Mouse (Mus musculus): ENCODE results near the gene Mecp2. TPM values are rescaled to one million over a fixed set of nuclear protein-coding genes. Genes with fewer than 3 reads are reported as not detected.

Mecp2 gene
- total RNA-seq, 2 experiments from 2014 or later: 25.6 to 30.4 TPM

DNA sequence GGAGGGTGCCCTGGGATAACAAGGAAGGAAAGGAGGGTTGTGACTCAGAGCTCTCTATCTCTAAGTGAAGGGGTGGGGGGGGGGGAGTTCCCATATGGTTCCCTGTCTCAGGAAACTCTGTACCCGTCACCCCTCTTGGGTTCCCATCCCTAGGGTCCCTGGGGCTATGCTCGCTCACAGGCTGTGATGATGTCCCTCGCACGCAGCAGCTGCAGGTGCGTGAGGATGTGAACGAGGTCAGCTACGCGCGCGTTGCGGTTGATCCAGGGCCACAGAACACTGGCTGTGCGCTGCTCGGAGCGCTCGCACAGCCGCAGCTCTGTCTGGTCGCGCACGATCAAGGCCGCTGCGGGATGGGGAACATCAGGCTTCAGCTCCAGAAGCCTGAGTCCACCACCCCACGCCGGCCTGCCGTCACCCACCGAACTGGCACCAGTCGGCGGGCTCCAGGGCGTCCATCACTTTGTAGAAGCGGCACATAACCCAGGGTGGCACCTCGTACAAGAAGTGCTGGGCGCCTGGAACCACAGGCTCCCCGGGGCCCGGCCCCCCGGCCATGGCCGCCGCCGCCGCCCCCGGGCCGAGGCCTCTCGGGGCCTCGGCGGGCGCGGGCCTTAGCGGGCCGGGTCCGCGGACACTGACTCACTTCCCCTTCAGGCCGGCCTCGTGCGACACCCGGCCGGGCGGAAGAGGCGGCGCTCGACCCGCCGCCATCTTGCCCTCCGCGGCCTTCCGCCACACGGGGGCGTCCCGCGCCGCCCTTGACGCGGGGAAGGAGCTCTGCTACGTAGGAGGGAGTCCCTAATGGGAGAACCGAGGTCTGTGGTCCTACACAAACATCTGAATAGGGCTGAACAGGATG lies 111.7 kb downstream of the Mecp2 start, which contains the start of gene Irak1:
Gene Irak1 (minus strand): TSS at position 731 of the 862 bp plus-strand sequence.
- intact Hi-C loops (cut with DNase I; ENCODE audit: low total_unique reads): loop anchor here (10.0 kb wide), 1 partner anchor 71 kb away; no protein-coding TSS in a partner anchor
- DNase-seq: peak; percentile 83

DNA sequence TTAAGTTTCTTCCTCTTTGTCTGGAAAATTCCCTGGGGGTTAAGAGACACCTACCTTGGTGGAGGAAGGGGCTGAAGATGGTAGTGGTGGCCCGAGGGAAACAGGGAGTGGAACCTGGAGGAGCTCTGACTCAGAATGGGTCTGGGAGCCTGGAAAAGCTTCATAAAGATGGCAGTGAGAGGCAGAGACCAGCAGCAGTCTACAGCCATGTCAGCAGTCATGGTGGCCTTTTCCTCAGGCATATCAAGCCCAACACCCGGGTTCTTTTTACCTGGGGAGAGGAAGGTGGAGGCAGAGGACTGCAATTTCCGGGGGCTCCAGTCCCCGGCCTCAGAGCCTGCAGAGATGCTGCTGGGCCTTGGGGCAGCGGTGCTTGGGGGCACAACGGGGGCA lies 112.4 kb downstream of the Mecp2 start:
- no peak for DNase-seq
- intact Hi-C loops (cut with DNase I; ENCODE audit: low total_unique reads): loop anchor here (10.0 kb wide), 1 partner anchor 72 kb away; no protein-coding TSS in a partner anchor

DNA sequence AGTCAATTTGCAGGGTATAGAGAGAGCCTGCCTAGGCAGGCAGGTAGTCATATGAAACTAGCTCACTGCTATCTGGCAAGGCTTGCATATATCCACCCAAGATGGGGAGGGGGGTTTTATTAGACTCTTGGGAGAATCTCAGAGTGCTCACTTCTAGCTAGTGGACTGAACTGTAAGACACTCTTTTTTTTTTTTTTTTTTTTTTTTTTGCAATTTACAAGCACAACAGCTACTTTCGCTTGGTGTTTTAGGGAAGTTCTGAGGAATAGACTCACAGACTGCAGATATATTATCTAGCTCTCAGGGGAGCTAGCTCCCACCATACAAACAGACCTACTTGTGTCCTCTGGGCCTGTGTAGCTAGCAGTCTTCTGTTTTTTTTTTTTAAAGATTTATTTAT lies 120.6 kb downstream of the Mecp2 start:
- intact Hi-C loops (cut with DNase I; ENCODE audit: low total_unique reads): no loop called here
- no peak for DNase-seq

DNA sequence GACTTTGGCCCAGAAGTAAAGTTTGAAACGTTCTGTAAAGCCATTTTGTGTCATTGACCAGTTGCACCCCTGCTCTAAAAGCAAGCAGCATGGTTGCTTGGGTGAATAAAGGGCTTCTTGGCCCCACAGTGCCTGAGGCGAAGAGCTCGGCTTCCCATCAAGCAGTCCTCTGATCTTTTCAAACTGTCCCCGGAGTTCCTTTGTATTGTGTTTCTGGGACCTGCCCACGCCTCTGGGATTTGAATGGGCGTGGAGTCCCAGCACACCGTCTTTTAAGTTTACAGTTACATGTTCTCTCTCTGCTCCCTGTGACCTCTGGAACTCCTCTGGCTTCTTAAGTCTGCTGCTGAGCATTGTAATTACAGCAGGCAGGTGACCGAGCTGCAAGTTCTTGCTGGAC lies 127.1 kb downstream of the Mecp2 start:
- DNase-seq: no peak

DNA sequence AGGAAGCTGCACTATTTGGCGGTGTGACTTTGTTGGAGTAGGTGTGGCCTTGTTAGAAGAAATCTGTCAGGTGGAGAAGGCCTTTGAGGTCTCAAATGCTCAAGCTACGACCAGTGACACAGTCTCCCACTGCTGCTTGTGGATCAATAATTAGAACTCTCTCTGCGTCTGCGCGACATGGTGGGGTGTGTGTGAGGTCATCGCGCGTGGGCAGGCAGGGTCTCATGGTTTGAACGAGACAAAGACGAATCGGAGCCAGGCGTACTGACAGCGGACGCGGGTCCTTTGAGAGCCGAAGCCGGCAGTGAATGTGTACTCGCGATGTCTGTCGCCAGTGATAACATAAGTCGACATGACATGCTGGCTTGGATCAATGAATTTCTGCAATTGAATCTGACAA lies 128.8 kb downstream of the Mecp2 start:
- intact Hi-C loops (cut with DNase I; ENCODE audit: low total_unique reads): no loop called here
- DNase-seq: no peak

More for the DNA sequence above, 127.1 kb downstream of the Mecp2 start:
- intact Hi-C loops (cut with DNase I; ENCODE audit: low total_unique reads): no loop called here

DNA sequence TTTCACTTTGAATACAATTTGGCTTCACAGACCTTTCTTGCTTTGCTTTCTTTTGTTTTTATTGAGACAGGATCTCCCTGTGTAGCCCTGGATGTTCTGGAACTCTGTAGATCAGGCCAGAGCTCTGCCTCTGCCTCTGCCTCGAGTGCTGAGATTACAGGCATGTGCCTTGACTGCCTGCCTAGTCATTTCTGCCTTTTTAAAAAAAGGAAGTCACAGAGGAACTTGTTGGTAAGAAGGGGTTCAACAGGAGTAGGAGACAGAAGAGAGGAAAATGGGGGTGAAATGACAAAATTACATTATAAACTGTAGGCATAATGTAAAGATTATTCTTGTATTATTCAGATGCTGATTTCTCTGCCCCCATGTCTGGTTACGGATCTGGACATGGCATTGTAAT lies 131.5 kb downstream of the Mecp2 start:
- no peak for DNase-seq
- intact Hi-C loops (cut with DNase I; ENCODE audit: low total_unique reads): no loop called here

DNA sequence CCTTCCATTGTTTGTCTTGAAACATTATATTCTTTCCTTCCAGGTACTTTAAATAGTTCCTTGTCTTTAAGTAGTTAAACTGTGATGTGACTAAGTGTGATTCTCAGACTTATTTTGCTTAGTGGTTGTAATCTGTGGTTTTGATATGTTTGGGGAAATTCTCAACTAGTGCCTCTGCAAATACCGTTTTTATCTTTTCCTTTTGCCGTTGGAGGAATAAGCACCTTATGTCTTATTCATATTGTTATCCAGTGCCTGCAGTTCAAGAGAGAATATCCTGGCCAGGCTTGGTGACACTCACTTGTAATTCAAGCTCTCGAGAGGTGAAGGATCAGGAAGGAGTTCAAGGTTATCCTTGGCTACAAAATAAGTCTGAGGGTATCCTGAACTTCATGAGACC lies 134.1 kb downstream of the Mecp2 start:
- DNase-seq: no peak

DNA sequence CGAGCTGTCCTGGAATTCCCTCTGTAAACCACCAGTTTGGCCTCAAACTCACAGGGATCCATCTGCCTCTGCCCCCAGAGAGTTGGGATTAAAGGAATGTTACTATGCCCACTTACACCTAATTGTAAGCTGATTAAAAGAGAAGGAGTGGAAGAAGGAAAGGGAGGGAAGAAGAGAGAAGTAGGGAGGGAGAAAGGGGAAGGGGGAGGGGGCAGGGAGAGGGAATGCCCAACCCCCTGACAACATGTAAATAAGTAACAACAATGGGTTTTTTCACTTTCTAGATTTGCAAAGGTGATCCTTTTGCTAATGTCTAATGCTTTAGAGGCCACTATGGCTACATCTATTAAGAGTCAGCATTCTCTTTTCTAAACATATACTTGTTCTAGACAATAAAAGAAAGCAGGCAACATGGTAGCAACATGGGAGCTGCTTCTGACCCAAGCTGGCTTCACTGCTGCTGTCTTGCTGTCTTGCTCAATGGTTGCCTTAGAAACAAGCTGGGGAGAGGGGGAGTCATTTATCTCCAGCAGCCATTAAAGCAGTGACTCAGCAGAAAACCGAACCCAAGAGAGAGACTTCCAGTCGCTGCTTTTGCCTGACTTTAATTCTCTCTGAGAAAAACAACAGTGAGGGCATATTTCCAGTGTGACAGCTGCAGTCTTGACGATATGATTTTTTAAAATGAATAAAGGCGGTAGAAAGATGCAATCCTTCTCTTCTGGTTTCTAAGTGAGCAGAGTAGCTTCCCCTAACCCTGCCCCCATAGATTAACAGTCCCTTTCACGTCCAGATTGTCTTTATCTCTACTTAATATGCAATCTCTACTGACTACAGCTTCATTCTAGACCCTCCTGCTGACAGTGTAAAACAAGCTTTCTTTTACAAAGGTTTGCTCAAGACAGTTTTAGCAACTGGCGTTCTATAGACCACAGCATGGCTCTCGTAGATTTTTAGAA lies 136.0 kb downstream of the Mecp2 start:
- intact Hi-C loops (cut with DNase I; ENCODE audit: low total_unique reads): no loop called here
- no peak for DNase-seq

More for the DNA sequence above, 134.1 kb downstream of the Mecp2 start:
- intact Hi-C loops (cut with DNase I; ENCODE audit: low total_unique reads): no loop called here

DNA sequence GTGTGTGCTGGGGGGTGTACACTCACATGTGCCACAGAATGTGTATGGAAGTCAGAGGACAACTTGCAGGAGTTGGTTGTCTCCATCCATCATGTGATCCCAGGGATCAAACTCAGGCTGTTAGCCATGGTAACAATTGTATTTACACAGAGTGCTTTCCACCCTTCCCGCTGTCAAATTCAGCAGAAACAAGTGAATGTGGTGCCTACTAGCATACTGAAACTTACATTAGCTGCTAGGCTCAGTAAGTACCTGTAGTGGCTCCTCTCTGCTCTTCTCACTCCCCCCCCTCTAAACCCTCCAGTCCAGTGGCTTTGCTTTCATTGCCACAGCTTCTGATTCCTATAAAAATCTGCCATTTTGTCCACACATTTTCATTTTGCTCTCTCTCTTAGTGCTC lies 157.4 kb downstream of the Mecp2 start:
- intact Hi-C loops (cut with DNase I; ENCODE audit: low total_unique reads): no loop called here

More for the DNA sequence above, 157.4 kb downstream of the Mecp2 start:
- no peak for DNase-seq

Small RNA genes lying within 50 kb of the gene (microRNA-seq; reads per million reads assigned to microRNA genes)
- gene Mir5132 (2.2 to 3.0 reads per million in 2 experiments), gene Mir718 (0 reads per million in 2 experiments)

Other genes starting within 250 kb of the Mecp2 start
- not detected for gene Avpr2, start 243.3 kb downstream of the Mecp2 start, total RNA-seq (2021)
- 1 to 10 TPM; 1.4 to 1.5 TPM for gene L1cam, start 239.3 kb downstream of the Mecp2 start, total RNA-seq (2021)
- gene Arhgap4, start 213.5 kb downstream of the Mecp2 start, total RNA-seq (2021): under 1 TPM; 0.55 to 0.66 TPM
- gene Naa10, start 213.4 kb downstream of the Mecp2 start, total RNA-seq (2021): 10 to 100 TPM; 58.8 to 66.1 TPM
- gene Renbp, start 204.5 kb downstream of the Mecp2 start, total RNA-seq (2021): 1 to 10 TPM; 3.8 to 4.2 TPM
- 10 to 100 TPM; 39.9 to 43.9 TPM for gene Hcfc1, start 169.0 kb downstream of the Mecp2 start, total RNA-seq (2021)
- 10 to 100 TPM; 40.3 to 41.2 TPM for gene Irak1, start 111.4 kb downstream of the Mecp2 start, total RNA-seq (2021)
- gene Opn1mw, start 7.9 kb downstream of the Mecp2 start, total RNA-seq (2021): not detected
- not detected for gene Tex28, start 32.5 kb upstream of the Mecp2 start, total RNA-seq (2021)
- gene Tktl1, start 41.9 kb upstream of the Mecp2 start, total RNA-seq (2021): not detected
- 10 to 100 TPM; 78.1 to 92.7 TPM for gene Flna, start 114.5 kb upstream of the Mecp2 start, total RNA-seq (2021)
- 10 to 100 TPM; 17.5 to 18.4 TPM for gene Emd, start 119.3 kb upstream of the Mecp2 start, total RNA-seq (2021)
- 100 to 1,000 TPM; 121 to 122 TPM for gene Rpl10, start 135.4 kb upstream of the Mecp2 start, total RNA-seq (2021)
- 10 to 100 TPM; 31.6 to 34.1 TPM for gene Taz, start 146.5 kb upstream of the Mecp2 start, total RNA-seq (2021)
- 10 to 100 TPM; 79.6 to 82.4 TPM for gene Dnase1l1, start 147.0 kb upstream of the Mecp2 start, total RNA-seq (2021)
- gene Atp6ap1, start 161.7 kb upstream of the Mecp2 start, total RNA-seq (2021): 10 to 100 TPM; 87.9 to 94.6 TPM
- gene Gdi1, start 169.6 kb upstream of the Mecp2 start, total RNA-seq (2021): 10 to 100 TPM; 36.3 to 38.9 TPM
- gene Fam50a, start 177.7 kb upstream of the Mecp2 start, total RNA-seq (2021): 10 to 100 TPM; 20.0 to 23.5 TPM
- 1 to 10 TPM; 1.6 TPM for gene Plxna3, start 193.7 kb upstream of the Mecp2 start, total RNA-seq (2021)
- 10 to 100 TPM; 36.1 to 36.3 TPM for gene Lage3, start 218.3 kb upstream of the Mecp2 start, total RNA-seq (2021)
- 10 to 100 TPM; 43.5 to 46.7 TPM for gene Ubl4a, start 237.9 kb upstream of the Mecp2 start, total RNA-seq (2021)
- 1 to 10 TPM; 3.9 to 4.1 TPM for gene Slc10a3, start 238.0 kb upstream of the Mecp2 start, total RNA-seq (2021)